Mouse (Mus musculus) forebrain, embryonic 15.5 days (tissue): ENCODE data around the gene Rps18. TPM values are rescaled to one million over a fixed set of nuclear protein-coding genes. Genes with fewer than 3 reads are reported as not detected.
"Not testable (repeated sequence)": the region's sequence is repeated elsewhere in the genome, so short reads cannot be mapped to it uniquely, and the experiment has no call there.

Experiments used
- ATAC-seq: fragments of 200-750 bp; cut with Nextera tagmentation; replicated peaks from 2 replicates; pipeline ENCODE4 v1.8.0; 2017; ENCODE audit warnings: mild to moderate bottlenecking, moderate TSS enrichment, moderate library complexity
- H3K27ac ChIP-seq: fragments of 300-500 bp; sonication (generic); replicated peaks from 2 replicates; pipeline ENCODE4 v1.5.1; 2015; ENCODE audit warnings: mild to moderate bottlenecking, inconsistent platforms
- H3K27me3 ChIP-seq: fragments of 300-500 bp; sonication (generic); 2 replicates; pipeline ENCODE4 v1.6.1; 2015; ENCODE audit warnings: inconsistent platforms
- H3K36me3 ChIP-seq: fragments of 300-500 bp; sonication (generic); 2 replicates; pipeline ENCODE4 v1.6.1; 2015; ENCODE audit warnings: mild to moderate bottlenecking, inconsistent platforms
- H3K4me1 ChIP-seq: fragments of 300-500 bp; sonication (generic); 2 replicates; pipeline ENCODE4 v1.6.1; 2015; ENCODE audit warnings: inconsistent platforms
- H3K4me2 ChIP-seq: fragments of 300-500 bp; sonication (generic); replicated peaks from 2 replicates; pipeline ENCODE4 v1.6.1; 2015; ENCODE audit warnings: mild to moderate bottlenecking, inconsistent platforms
- H3K4me3 ChIP-seq: fragments of 300-500 bp; sonication (generic); 2 replicates; pipeline ENCODE4 v1.5.1; 2015; ENCODE audit warnings: mild to moderate bottlenecking, inconsistent platforms
- H3K9ac ChIP-seq: fragments of 300-500 bp; sonication (generic); replicated peaks from 2 replicates; pipeline ENCODE4 v1.6.1; 2015; ENCODE audit warnings: mild to moderate bottlenecking, inconsistent platforms
- H3K9me3 ChIP-seq: fragments of 300-500 bp; sonication (generic); 2 replicates; pipeline ENCODE4 v1.6.1; 2016; ENCODE audit warnings: inconsistent platforms
- WGBS: fragments of 180-500 bp; shearing (Covaris S2); methylation state at CpG from one replicate; pipeline ENCODE4 v1.1.7; 2015; ENCODE audit warnings: mixed read lengths; 5-methylcytosine and 5-hydroxymethylcytosine counted together
- polyA plus RNA-seq: library from polyadenylated mRNA; unstranded; fragments of >200 nt; fragmentation: Nextera tagmentation; extraction: Ambion mirVana; gene quantifications from 2 replicates; pipeline ENCODE4 v1.2.1, GENCODE M21; 2015

The Rps18 gene
- polyA plus RNA-seq: 864 and 971 TPM in 2 replicates

- H3K4me1 ChIP-seq: peaks cover 51% of the 10 kb centered on the region
- peak; percentile 88 for ATAC-seq
- H3K4me2 ChIP-seq: peak within 1 kb of the TSS; percentile 81
- peak within 1 kb of the TSS; percentile 56 for H3K4me3 ChIP-seq
- WGBS: under 1% methylated on average over 50 of the region's 50 CpGs
- H3K9me3 ChIP-seq: no peaks in the 10 kb centered on the region
- H3K36me3 ChIP-seq: peaks cover 38% of the 10 kb centered on the region
- peak within 1 kb of the TSS; percentile 93 for H3K27ac ChIP-seq
- no peaks in the 10 kb centered on the region for H3K27me3 ChIP-seq
- H3K9ac ChIP-seq: peak within 1 kb of the TSS; percentile 87
These were observed at the start of gene Rps18, which contains the start of gene Vps52 for GRCm38 (mm10) chr17:33955555-33956214. Gene Rps18 (minus strand): TSS chr17:33956001. Gene Vps52 (plus strand): TSS chr17:33955812.

GRCm38 (mm10) chr17:34003426-34003825, 47.6 kb upstream of the Rps18 start:
- no peak overlapping the region for H3K9ac ChIP-seq
- H3K36me3 ChIP-seq: no peaks in the 10 kb centered on the region
- no peaks in the 10 kb centered on the region for H3K9me3 ChIP-seq
- no peak overlapping the region for H3K4me3 ChIP-seq
- H3K4me2 ChIP-seq: no peak overlapping the region
- ATAC-seq: no peak
- H3K27ac ChIP-seq: no peak overlapping the region
- 4% methylated on average over 5 of the region's 5 CpGs for whole genome bisulfite sequencing
- H3K4me1 ChIP-seq: peaks cover 15% of the 10 kb centered on the region
- H3K27me3 ChIP-seq: peaks cover 24% of the 10 kb centered on the region

- H3K9me3 ChIP-seq, ATAC-seq, H3K27ac ChIP-seq, H3K4me3 ChIP-seq, H3K9ac ChIP-seq, H3K36me3 ChIP-seq: not testable (repeated sequence)
- Histone ChIP-seq H3K4me2 (peak overlapping the region; percentile 75; the same call in 1 of the 2 replicates), H3K27me3 (peaks cover 24% of the 10 kb centered on the region), H3K4me1 (peaks cover 15% of the 10 kb centered on the region)
- WGBS: 56% methylated on average over 2 of the region's 2 CpGs
These were observed 45.0 kb upstream of the Rps18 start for GRCm38 (mm10) chr17:34000796-34001195.

- peak; percentile 63; the same call in 1 of the 2 replicates for ATAC-seq
- Histone ChIP-seq H3K27ac (no peak within 1 kb of the TSS), H3K27me3 (peaks cover 24% of the 10 kb centered on the region), H3K4me3 (peak within 1 kb of the TSS; percentile 45), H3K9ac (peak within 1 kb of the TSS; percentile 47), H3K4me1 (peaks cover 15% of the 10 kb centered on the region), H3K36me3 (no peaks in the 10 kb centered on the region), H3K9me3 (no peaks in the 10 kb centered on the region), H3K4me2 (peak within 1 kb of the TSS; percentile 75)
- whole genome bisulfite sequencing: under 1% methylated on average over 30 of the region's 30 CpGs
These were observed 44.3 kb upstream of the Rps18 start, which contains the start of gene H2-K1 for GRCm38 (mm10) chr17:34000150-34000537. Gene H2-K1 (minus strand): TSS chr17:34000347.

- Histone ChIP-seq H3K4me2 (peak overlapping the region; percentile 75), H3K36me3 (no peaks in the 10 kb centered on the region), H3K9ac (peak overlapping the region; percentile 47), H3K4me1 (peaks cover 15% of the 10 kb centered on the region), H3K27me3 (peaks cover 24% of the 10 kb centered on the region), H3K4me3 (peak overlapping the region; percentile 45), H3K27ac (no peak overlapping the region), H3K9me3 (no peaks in the 10 kb centered on the region)
- no peak for ATAC-seq
- 2% methylated on average over 87 of the region's 87 CpGs for WGBS
These were observed 43.7 kb upstream of the Rps18 start for GRCm38 (mm10) chr17:33999341-34000149.

- not testable (repeated sequence) for H3K27ac ChIP-seq, H3K9me3 ChIP-seq, H3K4me2 ChIP-seq, ATAC-seq, H3K9ac ChIP-seq, H3K4me3 ChIP-seq, H3K36me3 ChIP-seq
- H3K27me3 ChIP-seq: peaks cover 24% of the 10 kb centered on the region
- 66% methylated on average over 5 of the region's 5 CpGs for WGBS
- peaks cover 15% of the 10 kb centered on the region for H3K4me1 ChIP-seq
These were observed 42.9 kb upstream of the Rps18 start for GRCm38 (mm10) chr17:33998697-33999096.

GRCm38 (mm10) chr17:33997025-33997424, 41.2 kb upstream of the Rps18 start:
- WGBS: 96% methylated on average over 2 of the region's 2 CpGs
- peaks cover 15% of the 10 kb centered on the region for H3K4me1 ChIP-seq
- not testable (repeated sequence) for H3K27ac ChIP-seq, H3K9me3 ChIP-seq, H3K4me3 ChIP-seq, H3K4me2 ChIP-seq, ATAC-seq, H3K36me3 ChIP-seq, H3K9ac ChIP-seq
- H3K27me3 ChIP-seq: peaks cover 24% of the 10 kb centered on the region

- no peaks in the 10 kb centered on the region for H3K36me3 ChIP-seq
- H3K4me3 ChIP-seq: no peak overlapping the region
- H3K27ac ChIP-seq: no peak overlapping the region
- no peak overlapping the region for H3K9ac ChIP-seq
- WGBS: 72% methylated on average over 3 of the region's 3 CpGs
- no peak overlapping the region for H3K4me2 ChIP-seq
- no peak for ATAC-seq
- H3K9me3 ChIP-seq: no peaks in the 10 kb centered on the region
- H3K4me1 ChIP-seq: peaks cover 15% of the 10 kb centered on the region
- peaks cover 19% of the 10 kb centered on the region for H3K27me3 ChIP-seq
These were observed 39.9 kb upstream of the Rps18 start for GRCm38 (mm10) chr17:33995651-33996050.

- 90% methylated on average over 8 of the region's 8 CpGs for WGBS
- Histone ChIP-seq H3K4me1 (peaks cover 9% of the 10 kb centered on the region), H3K27ac (no peak overlapping the region), H3K9ac (no peak overlapping the region), H3K9me3 (no peaks in the 10 kb centered on the region), H3K4me2 (no peak overlapping the region), H3K27me3 (peaks cover 12% of the 10 kb centered on the region), H3K36me3 (no peaks in the 10 kb centered on the region), H3K4me3 (no peak overlapping the region)
- ATAC-seq: no peak
These were observed 39.2 kb upstream of the Rps18 start for GRCm38 (mm10) chr17:33994959-33995358.

- 0 out of 2 replicates have a peak, but pooled peaks have one; percentile 35 for ATAC-seq
- Histone ChIP-seq H3K36me3 (no peaks in the 10 kb centered on the region), H3K4me1 (no peaks in the 10 kb centered on the region; the same call in 1 of the 2 replicates), H3K9me3 (no peaks in the 10 kb centered on the region), H3K4me3 (no peak overlapping the region), H3K9ac (no peak overlapping the region), H3K27ac (no peak overlapping the region), H3K27me3 (no peaks in the 10 kb centered on the region), H3K4me2 (no peak overlapping the region)
- 36% methylated on average over 10 of the region's 10 CpGs for WGBS
These were observed 36.2 kb upstream of the Rps18 start for GRCm38 (mm10) chr17:33991788-33992664.

- not testable (repeated sequence) for H3K9ac ChIP-seq, H3K36me3 ChIP-seq, H3K9me3 ChIP-seq, ATAC-seq
- 14% methylated on average over 8 of the region's 8 CpGs for WGBS
- H3K27ac ChIP-seq: peak overlapping the region; percentile 97
- H3K4me3 ChIP-seq: peak overlapping the region; percentile 59
- H3K27me3 ChIP-seq: peaks cover 33% of the 10 kb centered on the region
- H3K4me1 ChIP-seq: peaks cover 20% of the 10 kb centered on the region
- peak overlapping the region; percentile 54 for H3K4me2 ChIP-seq
These were observed 26.3 kb upstream of the Rps18 start for GRCm38 (mm10) chr17:33982136-33982535.
